Mouse (Mus musculus): ENCODE results near the gene Stoml2.
A peak's percentile ranks its signal among the peaks of the same experiment; 100 is the strongest.

Stoml2 gene

GRCm38 (mm10) chr4:43031237-43031995 lies at the start of gene Stoml2:
Stoml2 (minus strand) TSS chr4:43031710.
- peak; percentile 97 for DNase-seq (ENCODE audit: low read depth, low spot score)

- DNase-seq (ENCODE audit: low read depth, low spot score), result no peak
Measured at GRCm38 (mm10) chr4:43078071-43078718, 46.7 kb upstream of the Stoml2 start.

- no peak for DNase-seq (ENCODE audit: low read depth, low spot score)
Measured at GRCm38 (mm10) chr4:43074923-43075322, 43.4 kb upstream of the Stoml2 start.

GRCm38 (mm10) chr4:43065471-43065870 lies 34.0 kb upstream of the Stoml2 start:
- DNase-seq (ENCODE audit: low read depth, low spot score), result no peak

- no peak for DNase-seq (ENCODE audit: low read depth, low spot score)
Measured at GRCm38 (mm10) chr4:43060286-43060685, 28.8 kb upstream of the Stoml2 start.

- DNase-seq (ENCODE audit: low read depth, low spot score), result no peak
Measured at GRCm38 (mm10) chr4:43059697-43060096, 28.2 kb upstream of the Stoml2 start.

GRCm38 (mm10) chr4:43058753-43059654 lies 27.5 kb upstream of the Stoml2 start, which contains the start of gene Unc13b:
Unc13b (plus strand) TSS chr4:43058953.
- DNase-seq (ENCODE audit: low read depth, low spot score), result peak; percentile 94

- DNase-seq (ENCODE audit: low read depth, low spot score), result no peak
Measured at GRCm38 (mm10) chr4:43058392-43058752, 26.9 kb upstream of the Stoml2 start.

- DNase-seq (ENCODE audit: low read depth, low spot score), result no peak
Measured at GRCm38 (mm10) chr4:43057654-43058053, 26.1 kb upstream of the Stoml2 start.

- peak; percentile 74 for DNase-seq (ENCODE audit: low read depth, low spot score)
Measured at GRCm38 (mm10) chr4:43052627-43053026, 21.1 kb upstream of the Stoml2 start.

- peak; percentile 90 for DNase-seq (ENCODE audit: low read depth, low spot score)
Measured at GRCm38 (mm10) chr4:43047231-43047630, 15.7 kb upstream of the Stoml2 start.

- DNase-seq (ENCODE audit: low read depth, low spot score), result no peak
Measured at GRCm38 (mm10) chr4:43046607-43047006, 15.1 kb upstream of the Stoml2 start.

GRCm38 (mm10) chr4:43045659-43046302 lies 14.3 kb upstream of the Stoml2 start, which contains the start of gene Fam214b:
Fam214b (minus strand) TSS chr4:43046220.
- peak; percentile 99 for DNase-seq (ENCODE audit: low read depth, low spot score)

- DNase-seq (ENCODE audit: low read depth, low spot score), result no peak
Measured at GRCm38 (mm10) chr4:43045285-43045658, 13.8 kb upstream of the Stoml2 start.

- no peak for DNase-seq (ENCODE audit: low read depth, low spot score)
Measured at GRCm38 (mm10) chr4:43044673-43045072, 13.2 kb upstream of the Stoml2 start.

GRCm38 (mm10) chr4:43043644-43044357 lies 12.3 kb upstream of the Stoml2 start:
- peak; percentile 85 for DNase-seq (ENCODE audit: low read depth, low spot score)

GRCm38 (mm10) chr4:43040881-43041547 lies 9.5 kb upstream of the Stoml2 start:
- DNase-seq (ENCODE audit: low read depth, low spot score), result no peak

GRCm38 (mm10) chr4:43040114-43040572 lies 8.6 kb upstream of the Stoml2 start:
- DNase-seq (ENCODE audit: low read depth, low spot score), result peak; percentile 98

- DNase-seq (ENCODE audit: low read depth, low spot score), result no peak
Measured at GRCm38 (mm10) chr4:43039609-43040008, 8.1 kb upstream of the Stoml2 start.
